Mouse (Mus musculus) A20 (cell line): ENCODE data around the gene Olfr1513.
"Not testable (repeated sequence)": the region's sequence is repeated elsewhere in the genome, so short reads cannot be mapped to it uniquely, and the experiment has no call there.

Experiments used
- DNase-seq: peaks from one replicate; pipeline ENCODE4 v3.0.0-alpha.2; 2011; ENCODE audit warnings: low read depth, low spot score

Olfr1513 gene

GRCm38 (mm10) chr14:52356308-52356707 lies at the start of gene Olfr1513:
Gene Olfr1513, minus strand, starts transcription at chr14:52356408.
- DNase-seq = no peak

GRCm38 (mm10) chr14:52397279-52397678 lies 41.1 kb upstream of the Olfr1513 start, which contains the start of gene Olfr1511:
Gene Olfr1511, minus strand, starts transcription at chr14:52397379.
- DNase-seq = no peak

DNA sequence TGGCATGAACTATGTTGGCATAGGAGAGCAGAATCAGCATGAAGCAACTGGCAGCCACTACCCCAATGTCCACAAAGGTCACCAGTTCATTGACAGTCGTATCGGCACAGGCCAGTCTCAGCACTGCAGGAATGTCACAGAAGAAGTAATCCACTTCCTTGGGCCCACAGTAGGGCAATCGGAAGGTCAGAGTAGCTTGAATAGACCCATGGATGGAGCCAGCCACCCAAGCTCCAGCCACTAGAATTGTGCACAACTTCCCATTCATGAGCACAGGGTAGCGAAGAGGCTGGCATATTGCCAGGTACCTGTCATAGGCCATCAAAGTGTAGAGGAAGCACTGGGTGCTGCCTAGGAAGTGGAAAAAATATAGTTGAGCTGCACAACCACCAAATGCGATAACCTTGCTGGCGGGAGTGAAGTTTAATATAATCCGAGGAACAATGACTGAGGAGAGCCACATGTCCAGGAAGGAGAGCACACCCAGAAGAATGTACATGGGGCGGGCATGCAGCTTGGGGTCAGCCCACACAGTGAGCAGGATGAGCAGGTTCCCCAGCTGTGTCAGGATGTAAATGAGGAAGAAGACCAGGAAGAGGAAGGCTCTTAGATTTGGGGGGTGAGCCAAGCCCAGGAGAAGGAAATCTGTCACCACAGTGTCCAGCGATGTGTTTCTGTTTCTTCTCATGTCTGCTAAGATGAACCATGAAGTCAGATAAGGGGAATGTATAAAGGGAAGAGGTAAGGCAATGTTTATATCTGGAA lies 34.1 kb upstream of the Olfr1513 start:
- not testable (repeated sequence) for DNase-seq

- DNase-seq = no peak
Measured at GRCm38 (mm10) chr14:52379068-52379467, 22.9 kb upstream of the Olfr1513 start, which contains the start of gene Olfr1512. Gene Olfr1512, minus strand, starts transcription at chr14:52379168.

GRCm38 (mm10) chr14:52368741-52369140 lies 12.5 kb upstream of the Olfr1513 start:
- DNase-seq = no peak

GRCm38 (mm10) chr14:52339512-52339852 lies 16.7 kb downstream of the Olfr1513 start:
- no peak for DNase-seq

- peak; percentile 72 for DNase-seq
Measured at GRCm38 (mm10) chr14:52338751-52339511, 17.3 kb downstream of the Olfr1513 start.

DNA sequence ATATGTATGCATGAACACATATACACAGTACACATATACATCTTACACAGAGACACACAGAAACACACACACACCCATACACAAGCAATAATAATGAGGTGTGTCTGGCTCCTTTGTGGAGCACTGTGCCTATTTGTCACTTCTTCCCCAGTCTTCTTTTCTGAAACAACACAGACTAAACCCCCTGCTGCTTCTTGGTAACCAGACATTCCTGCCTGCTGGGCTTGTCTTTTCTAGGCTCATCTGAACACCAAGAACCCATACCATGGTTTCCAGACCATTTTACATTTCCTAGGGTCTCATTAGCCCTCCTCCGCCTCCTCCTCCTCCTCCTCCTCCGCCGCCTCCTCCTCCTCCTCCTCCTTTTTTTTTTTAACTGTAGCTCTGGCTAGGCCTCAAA lies 24.0 kb downstream of the Olfr1513 start:
- DNase-seq = no peak

DNA sequence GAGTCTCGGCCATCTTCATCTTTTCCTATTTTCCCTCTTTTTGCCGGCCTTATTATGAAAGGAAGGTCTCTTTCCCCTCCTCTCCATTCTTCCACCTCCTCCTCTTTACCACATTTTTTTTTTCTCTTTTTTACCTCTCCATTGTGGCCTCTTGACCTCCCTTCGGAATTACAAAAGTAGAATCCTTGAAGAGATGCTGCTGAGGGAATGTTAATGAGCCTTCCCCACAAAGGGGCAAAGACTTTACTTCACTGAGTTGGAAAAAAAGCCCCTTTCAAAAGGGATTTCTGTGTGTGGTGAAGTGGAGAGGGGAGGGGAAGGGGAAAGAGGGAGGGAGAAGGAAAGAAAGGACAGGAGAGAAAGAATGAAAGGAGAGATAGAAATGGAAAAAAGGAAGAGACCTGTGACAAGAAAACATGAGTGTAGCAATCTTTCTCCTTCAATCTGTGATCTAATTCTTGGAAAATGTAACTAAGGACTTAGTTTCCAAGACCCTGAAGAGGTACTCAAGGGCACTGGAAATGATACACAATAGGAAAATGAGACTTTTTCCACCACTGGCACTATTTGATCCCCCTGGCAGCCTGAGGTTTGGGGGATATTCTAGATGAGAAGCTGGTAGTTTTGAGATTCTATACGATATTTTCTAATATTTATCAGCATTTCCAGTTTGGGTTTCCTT lies 25.0 kb downstream of the Olfr1513 start:
- no peak for DNase-seq

DNA sequence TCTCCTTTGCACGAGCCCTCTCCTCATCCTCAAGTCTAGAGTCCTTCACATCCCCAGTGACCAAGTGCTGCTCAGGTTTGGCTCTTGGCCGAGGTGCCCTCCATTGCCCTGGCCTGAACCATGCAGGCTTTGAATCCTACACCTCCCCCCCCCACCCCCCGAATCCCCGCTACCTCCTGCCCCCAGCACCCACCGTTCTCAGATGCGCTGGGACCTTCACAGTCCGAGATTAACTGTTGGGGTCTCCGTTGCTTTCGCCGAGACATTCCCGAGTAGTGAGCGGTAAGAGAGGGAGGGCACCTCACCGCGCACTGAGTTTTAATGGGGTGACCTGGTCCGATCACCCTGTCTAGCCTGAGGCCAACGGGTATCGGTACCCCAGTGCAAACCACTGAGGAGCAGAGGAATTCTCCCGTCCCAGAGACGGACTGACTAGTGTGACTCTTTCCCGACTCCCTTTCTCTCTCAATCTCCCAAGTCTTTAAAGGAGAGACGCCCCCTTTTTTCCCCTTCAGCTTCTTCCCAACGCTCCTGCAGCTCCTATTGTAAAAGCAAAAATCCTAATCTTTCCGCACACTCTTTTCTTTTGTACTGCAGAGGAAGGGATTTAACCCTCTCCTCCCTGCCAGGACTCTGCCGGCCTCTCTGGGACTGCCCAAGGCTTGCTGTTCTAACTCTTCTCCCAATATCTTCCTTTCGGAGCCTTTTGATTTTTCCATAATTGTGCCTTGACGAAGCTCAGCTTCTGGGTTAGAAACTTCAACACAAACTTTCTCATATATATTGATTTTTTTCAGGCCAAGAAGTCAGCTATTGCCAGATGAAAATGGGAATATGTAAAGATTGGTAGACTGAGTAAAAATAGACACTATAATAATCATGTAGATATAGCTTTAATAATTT lies 28.0 kb downstream of the Olfr1513 start, which contains the start of gene Sall2:
TSS of gene Sall2 (minus strand) at position 853 of the 903 bp plus-strand sequence.
- no peak for DNase-seq

- DNase-seq = no peak
Measured at GRCm38 (mm10) chr14:52327375-52327901, 28.8 kb downstream of the Olfr1513 start.

DNA sequence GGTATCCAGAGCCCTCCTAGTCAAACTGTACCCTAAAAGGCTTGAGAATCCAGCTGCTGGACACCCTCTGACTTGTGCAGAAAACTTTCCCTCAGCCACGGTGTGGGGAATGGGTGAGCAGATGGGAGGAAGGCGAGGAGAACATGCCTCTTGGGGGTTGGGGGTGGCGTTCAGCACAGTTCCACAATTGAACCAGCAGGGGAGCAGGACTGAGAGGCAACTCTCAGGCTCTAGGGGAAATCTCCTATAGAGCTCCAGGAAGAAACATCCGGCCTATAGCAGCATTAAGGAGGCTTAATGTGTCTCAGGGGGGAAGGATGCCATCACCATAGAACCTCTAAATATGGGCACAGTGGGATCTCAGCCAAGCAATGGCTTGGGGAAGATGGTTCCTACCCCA lies 30.3 kb downstream of the Olfr1513 start:
- no peak for DNase-seq

- no peak for DNase-seq
Measured at GRCm38 (mm10) chr14:52319361-52319760, 36.8 kb downstream of the Olfr1513 start.

- no peak for DNase-seq
Measured at GRCm38 (mm10) chr14:52316441-52317225, 39.6 kb downstream of the Olfr1513 start.

GRCm38 (mm10) chr14:52315792-52316440 lies 40.3 kb downstream of the Olfr1513 start:
- no peak for DNase-seq

DNA sequence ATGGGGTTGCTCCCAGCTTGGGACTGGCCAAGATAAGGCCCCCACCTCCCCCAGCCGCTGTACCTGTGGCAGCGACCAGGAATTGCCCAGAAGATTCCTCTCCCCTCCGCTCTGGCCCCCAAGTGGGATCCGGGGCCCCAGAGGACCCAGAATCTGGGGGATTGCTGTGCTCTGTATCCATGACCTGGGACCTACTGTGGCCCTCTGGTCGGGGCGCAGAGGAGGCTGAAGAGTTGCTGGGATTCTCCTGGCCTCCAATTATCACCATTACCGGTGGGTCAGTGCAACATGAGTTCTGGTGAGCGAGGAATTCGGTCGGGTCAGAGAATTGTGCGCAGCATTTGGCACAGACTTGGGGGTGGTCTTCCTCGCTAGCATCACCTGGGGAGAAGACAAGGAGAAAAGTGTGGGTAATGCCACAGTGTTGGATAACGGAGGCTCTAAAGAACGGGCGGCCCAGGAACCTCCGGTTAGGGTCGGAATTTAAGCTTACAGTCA lies 40.9 kb downstream of the Olfr1513 start:
- DNase-seq = no peak

DNA sequence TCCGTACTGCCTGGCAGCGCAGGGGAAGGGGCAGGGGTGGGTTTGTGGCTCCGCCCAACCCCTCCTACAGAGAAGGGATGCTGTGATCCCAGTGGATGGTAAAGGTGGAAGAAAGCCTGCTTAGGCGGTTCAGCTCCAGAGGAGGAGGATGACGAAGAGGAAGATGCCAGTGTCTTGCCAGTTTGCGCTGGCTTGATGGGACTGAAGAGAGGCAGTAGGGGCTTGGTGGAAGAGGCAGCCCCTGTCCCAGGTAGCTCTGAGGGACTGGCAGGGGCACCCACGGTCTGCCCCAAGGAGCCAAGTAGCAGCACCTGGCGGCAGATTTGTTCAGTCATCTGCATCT lies 41.4 kb downstream of the Olfr1513 start:
- no peak for DNase-seq

DNA sequence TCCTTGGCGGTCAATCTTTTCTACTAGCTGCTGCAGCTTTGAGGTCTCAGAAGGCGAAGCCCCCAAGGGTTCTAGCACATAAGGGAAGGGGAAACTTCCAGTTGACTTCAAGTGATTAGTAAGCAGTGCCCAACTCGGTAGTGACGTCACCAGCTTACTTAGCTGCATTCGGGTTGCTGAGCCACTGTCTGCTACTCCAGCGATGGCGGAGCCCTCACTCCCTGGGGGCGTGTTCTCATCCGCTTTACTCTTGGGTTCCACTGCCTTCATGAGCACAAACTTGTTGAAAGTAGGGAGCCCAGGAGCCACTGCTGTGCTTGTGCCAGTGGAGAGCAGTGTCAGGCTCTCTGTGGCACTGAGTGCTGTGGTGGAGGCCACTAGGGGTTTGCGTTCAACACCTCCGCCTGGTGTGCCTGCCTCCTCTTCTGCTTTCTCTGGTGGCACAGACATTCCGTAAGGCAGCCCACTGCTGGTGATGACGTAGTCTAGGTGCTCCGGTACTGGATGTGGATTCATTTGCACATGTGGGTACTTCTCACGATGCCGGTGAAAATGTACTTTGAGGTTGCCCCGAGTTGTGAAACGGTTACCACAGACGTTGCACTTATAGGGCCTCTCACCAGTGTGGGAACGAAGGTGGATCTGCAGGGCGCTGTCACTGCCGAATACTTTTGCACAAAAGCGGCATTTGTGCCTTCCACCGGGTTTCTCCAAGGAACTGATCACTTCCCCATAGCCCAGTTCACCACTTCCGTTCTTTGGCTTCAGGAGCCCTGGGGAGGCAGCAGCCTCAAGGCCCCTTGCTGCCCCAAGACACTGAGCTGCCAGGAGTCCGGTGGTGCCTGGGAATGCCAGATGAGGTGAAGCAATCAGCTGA lies 42.0 kb downstream of the Olfr1513 start:
- no peak for DNase-seq
